Mouse (Mus musculus): ENCODE data around the gene Hist1h2bg. TPM values are rescaled to one million over a fixed set of nuclear protein-coding genes. Genes with fewer than 3 reads are reported as not detected.
"Not testable (repeated sequence)": the region's sequence is repeated elsewhere in the genome, so short reads cannot be mapped to it uniquely, and the experiment has no call there.

The Hist1h2bg gene
- polyA plus RNA-seq, 1 experiment from 2014 or later: 17.0 TPM

DNA sequence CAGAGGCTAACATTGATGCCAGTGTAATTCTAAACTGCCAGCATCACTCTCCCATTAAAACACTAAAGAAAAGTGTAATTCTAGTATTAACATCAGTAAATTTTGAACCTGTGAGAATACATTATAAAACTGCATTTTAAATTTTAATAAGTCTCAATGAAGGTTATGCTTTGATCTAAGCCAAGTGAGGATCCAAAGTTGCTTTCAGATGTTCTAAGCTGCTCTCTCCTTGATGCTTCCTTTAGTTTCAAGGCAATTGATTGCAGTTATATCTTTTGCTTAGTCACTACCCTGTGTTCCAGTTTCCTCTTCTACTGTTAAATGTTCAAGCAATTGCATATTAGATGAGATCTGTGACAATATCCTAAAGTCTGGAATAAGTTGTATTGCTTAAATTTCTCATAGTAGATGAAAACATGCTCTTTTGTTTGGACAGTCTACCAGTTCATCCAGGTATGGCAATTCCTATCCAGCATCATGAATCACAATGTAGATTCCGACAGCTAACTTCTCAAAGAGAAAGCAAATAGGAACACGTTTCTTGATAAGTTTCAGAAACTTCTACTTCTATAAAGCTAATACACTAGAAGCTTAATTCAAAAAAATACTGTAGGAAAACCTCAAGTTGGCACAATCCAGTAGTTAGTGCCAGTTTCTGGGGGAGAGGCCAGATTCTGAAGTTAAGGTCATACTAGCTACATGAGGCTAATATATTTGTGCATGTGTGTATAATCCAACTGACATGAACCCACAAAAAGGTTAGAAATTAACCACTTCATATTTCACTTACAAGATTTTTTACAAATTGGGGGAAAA lies 1.2 kb downstream of the Hist1h2bg start:
- WGBS: 19% methylated on average over 2 of the region's 2 CpGs

DNA sequence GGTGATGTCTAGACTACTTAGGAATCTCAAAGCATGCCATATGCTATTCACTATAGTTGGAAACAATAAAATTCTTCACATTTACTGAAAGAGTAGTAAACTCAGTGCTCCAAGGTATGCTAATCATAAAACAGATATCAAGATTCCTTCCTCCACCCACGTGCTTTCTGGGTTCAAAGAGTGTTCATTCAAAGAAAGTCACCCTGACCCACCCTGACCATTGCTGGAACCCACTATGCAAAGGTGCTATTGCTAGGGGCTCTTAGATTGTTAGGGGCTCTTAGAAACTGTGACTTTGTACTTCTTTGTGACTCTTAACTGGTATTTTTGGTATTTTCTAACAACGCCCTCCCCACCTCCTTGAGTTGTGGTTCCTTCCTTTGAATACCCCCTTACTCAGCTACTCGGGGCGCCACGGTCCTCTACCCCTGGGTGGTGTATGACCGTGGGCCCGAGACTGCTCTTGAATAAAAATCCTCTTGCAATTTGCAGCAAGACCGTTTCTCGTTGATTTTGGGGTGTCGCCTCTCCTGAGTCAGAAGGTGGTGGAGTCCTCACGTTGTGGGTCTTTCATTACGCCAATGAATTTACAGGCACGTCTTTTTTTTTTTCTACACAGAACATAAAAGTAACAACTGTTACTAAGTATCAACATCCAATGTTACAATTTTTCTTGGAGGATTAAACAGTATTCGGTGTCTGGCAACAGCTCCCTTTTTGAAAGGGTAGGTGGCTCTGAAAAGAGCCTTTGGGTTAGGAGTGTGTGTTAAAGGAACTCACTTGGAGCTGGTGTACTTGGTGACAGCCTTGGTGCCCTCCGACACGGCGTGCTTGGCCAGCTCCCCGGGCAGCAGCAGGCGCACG lies 2.1 kb downstream of the Hist1h2bg start:
- 7% methylated on average over 20 of the region's 20 CpGs for WGBS
- H3K4me1 ChIP-seq; H3K27me3 ChIP-seq (replicated peaks); ATAC-seq (ENCODE audit: insufficient read depth, low FRiP score, low read depth); H3K9me3 ChIP-seq; H3K36me3 ChIP-seq: not testable (repeated sequence)
- peak overlapping the region; percentile 37; the same call in 1 of the 2 replicates for H3K9ac ChIP-seq
- H3K27ac ChIP-seq: peak overlapping the region; percentile 94
- peak overlapping the region; percentile 47 for H3K4me3 ChIP-seq (replicated peaks)
- peak overlapping the region; percentile 61 for H3K4me2 ChIP-seq

More for the DNA sequence above, 1.2 kb downstream of the Hist1h2bg start:
- Histone ChIP-seq H3K27me3 (replicated peaks) (no peaks in the 10 kb centered on the region), H3K4me2 (peak overlapping the region; percentile 61), H3K4me1 (peaks cover 7% of the 10 kb centered on the region; the same call in 1 of the 2 replicates), H3K9ac (peak overlapping the region; percentile 41; the same call in 1 of the 2 replicates), H3K9me3 (no peaks in the 10 kb centered on the region), H3K27ac (peak overlapping the region; percentile 94), H3K4me3 (replicated peaks) (peak overlapping the region; percentile 47), H3K36me3 (no peaks in the 10 kb centered on the region)
- ATAC-seq (ENCODE audit: insufficient read depth, low FRiP score, low read depth): no peak

DNA sequence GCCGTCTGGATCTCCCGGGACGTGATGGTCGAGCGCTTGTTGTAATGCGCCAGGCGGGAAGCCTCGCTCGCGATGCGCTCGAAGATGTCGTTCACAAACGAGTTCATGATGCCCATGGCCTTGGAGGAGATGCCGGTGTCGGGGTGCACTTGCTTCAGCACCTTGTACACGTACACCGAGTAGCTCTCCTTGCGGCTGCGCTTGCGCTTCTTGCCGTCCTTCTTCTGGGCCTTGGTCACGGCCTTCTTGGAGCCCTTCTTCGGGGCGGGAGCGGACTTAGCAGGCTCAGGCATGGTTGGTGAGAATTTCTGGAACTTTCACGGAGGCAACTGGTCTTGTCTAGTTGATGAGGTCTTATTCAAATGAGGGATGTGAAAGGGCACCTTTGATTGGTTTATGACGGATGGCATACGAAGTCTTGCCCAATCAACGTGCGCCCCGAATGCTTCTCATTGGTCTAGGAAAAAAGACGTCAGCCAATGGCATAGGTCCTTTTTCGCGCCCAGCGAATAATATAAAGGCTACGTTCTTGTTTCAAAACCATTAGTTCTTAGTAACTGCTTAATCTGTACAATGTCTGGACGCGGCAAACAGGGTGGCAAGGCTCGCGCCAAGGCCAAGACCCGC lies 2.8 kb downstream of the Hist1h2bg start, which contains the start of the genes Hist1h2bf and Hist1h2ad:
Gene Hist1h2bf, minus strand, starts transcription at position 299 of the 627 bp plus-strand sequence.
Gene Hist1h2ad, plus strand, starts transcription at position 484 of the 627 bp plus-strand sequence.
- H3K9me3 ChIP-seq; H3K4me1 ChIP-seq; H3K36me3 ChIP-seq; H3K27me3 ChIP-seq (replicated peaks): not testable (repeated sequence)
- Histone ChIP-seq H3K9ac (peak within 1 kb of the TSS; percentile 37; the same call in 1 of the 2 replicates), H3K27ac (peak within 1 kb of the TSS; percentile 94), H3K4me3 (replicated peaks) (peak within 1 kb of the TSS; percentile 47), H3K4me2 (peak within 1 kb of the TSS; percentile 71)
- under 1% methylated on average over 42 of the region's 42 CpGs for WGBS
- ATAC-seq (ENCODE audit: insufficient read depth, low FRiP score, low read depth): peak; percentile 87

DNA sequence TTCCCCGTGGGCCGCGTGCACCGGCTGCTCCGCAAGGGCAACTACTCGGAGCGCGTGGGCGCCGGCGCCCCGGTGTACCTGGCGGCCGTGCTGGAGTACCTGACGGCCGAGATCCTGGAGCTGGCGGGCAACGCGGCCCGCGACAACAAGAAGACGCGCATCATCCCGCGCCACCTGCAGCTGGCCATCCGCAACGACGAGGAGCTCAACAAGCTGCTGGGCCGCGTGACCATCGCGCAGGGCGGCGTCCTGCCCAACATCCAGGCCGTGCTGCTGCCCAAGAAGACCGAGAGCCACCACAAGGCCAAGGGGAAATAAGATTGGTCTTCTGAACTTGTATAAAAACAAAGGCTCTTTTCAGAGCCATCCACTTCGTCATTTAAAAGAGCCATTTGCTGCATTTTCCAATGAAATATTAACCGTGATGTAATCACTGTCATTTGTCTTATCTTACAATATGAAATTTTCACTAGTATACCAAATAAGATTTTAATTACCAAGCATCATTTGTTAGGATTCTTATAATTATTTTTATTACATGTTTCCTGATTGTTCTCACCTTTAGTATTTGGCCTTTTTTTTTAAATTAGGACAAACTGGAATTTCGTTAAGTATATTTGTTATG lies 3.5 kb downstream of the Hist1h2bg start:
- Histone ChIP-seq H3K4me2 (peak overlapping the region; percentile 71), H3K4me3 (replicated peaks) (peak overlapping the region; percentile 36), H3K27ac (peak overlapping the region; percentile 94)
- not testable (repeated sequence) for H3K27me3 ChIP-seq (replicated peaks); H3K9ac ChIP-seq; H3K4me1 ChIP-seq; H3K9me3 ChIP-seq; ATAC-seq (ENCODE audit: insufficient read depth, low FRiP score, low read depth); H3K36me3 ChIP-seq
- WGBS: under 1% methylated on average over 12 of the region's 39 CpGs

DNA sequence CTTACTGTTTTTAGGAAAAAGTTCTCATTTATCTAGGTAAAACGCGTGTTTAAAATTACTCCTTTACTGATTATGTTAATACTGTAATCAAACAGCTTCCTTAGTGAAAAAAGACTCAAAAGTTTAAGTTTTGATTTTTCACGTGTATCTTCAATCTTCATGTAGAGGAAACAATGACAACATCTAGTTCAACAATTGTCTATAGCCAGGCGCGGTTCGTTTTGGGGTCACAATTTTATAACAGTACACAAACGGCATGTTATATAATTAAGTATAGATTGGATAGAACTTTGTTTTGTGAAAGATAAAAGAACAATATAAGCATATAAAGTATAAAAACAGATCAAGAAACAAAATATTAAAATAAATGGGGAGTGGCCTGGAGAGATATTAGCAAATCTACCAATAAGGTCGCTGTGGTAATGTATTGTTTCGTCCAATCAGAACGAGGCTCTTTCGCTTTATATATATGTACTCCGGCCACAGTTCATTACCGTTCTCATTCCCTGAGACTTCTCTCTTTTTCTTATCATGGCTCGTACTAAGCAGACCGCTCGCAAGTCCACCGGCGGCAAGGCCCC lies 4.2 kb downstream of the Hist1h2bg start, which contains the start of gene Hist1h3d:
Gene Hist1h3d, plus strand, starts transcription at position 493 of the 581 bp plus-strand sequence.
- Histone ChIP-seq H3K9me3 (no peaks in the 10 kb centered on the region), H3K27me3 (replicated peaks) (no peaks in the 10 kb centered on the region), H3K27ac (peak within 1 kb of the TSS; percentile 94), H3K9ac (peak within 1 kb of the TSS; percentile 46), H3K36me3 (no peaks in the 10 kb centered on the region), H3K4me1 (0 out of 2 replicates have a peak, but pooled peaks cover 7% of the 10 kb centered on the region), H3K4me3 (replicated peaks) (peak within 1 kb of the TSS; percentile 44), H3K4me2 (peak within 1 kb of the TSS; percentile 71)
- under 1% methylated on average over 17 of the region's 18 CpGs for WGBS
- ATAC-seq (ENCODE audit: insufficient read depth, low FRiP score, low read depth): peak; percentile 62

DNA sequence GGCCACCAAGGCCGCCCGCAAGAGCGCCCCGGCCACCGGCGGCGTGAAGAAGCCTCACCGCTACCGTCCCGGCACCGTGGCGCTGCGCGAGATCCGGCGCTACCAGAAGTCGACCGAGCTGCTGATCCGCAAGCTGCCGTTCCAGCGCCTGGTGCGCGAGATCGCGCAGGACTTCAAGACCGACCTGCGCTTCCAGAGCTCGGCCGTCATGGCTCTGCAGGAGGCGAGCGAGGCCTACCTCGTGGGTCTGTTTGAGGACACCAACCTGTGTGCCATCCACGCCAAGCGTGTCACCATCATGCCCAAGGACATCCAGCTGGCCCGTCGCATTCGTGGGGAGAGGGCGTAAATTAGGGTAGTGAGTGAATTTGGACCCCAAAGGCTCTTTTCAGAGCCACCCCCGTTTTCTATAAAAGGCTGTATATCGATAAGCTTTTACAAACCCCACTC lies 4.7 kb downstream of the Hist1h2bg start:
- under 1% methylated on average over 12 of the region's 40 CpGs for WGBS
- H3K36me3 ChIP-seq: not testable (repeated sequence)
- H3K4me2 ChIP-seq: peak overlapping the region; percentile 71

DNA sequence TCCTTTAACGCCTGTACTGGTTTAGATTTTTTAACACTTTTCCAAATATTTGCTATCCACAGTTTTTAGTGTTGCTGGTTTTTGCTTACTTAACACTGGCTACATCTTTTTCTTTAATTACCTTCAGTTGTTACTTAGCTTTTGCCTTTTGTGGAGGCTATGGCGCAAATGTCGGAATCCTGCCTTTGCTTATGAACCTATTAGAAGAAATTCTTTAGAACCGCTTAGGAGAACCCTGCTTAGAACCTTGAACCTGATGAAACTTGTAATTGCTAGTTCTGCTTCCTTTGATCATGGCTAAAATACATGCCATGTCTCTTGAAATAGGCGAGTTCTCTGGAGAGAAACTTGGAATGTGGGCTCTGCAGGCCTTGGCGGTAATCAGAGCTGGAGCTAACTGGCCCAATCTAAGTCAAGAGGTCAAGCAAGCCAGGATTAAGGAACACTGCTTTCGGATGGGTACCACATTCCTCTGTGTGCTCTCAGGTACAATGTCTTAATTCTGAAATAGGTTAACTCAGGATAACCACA lies 5.2 kb downstream of the Hist1h2bg start:
- peak overlapping the region; percentile 71 for H3K4me2 ChIP-seq
- WGBS: 6% methylated on average over 7 of the region's 7 CpGs
- H3K4me1 ChIP-seq: 0 out of 2 replicates have a peak, but pooled peaks cover 7% of the 10 kb centered on the region
- H3K9ac ChIP-seq: peak overlapping the region; percentile 46
- no peaks in the 10 kb centered on the region for H3K9me3 ChIP-seq
- ATAC-seq (ENCODE audit: insufficient read depth, low FRiP score, low read depth): no peak
- H3K27me3 ChIP-seq (replicated peaks): no peaks in the 10 kb centered on the region
- H3K4me3 ChIP-seq (replicated peaks): peak overlapping the region; percentile 44
- H3K36me3 ChIP-seq: no peaks in the 10 kb centered on the region
- H3K27ac ChIP-seq: peak overlapping the region; percentile 86

More for the DNA sequence above, 4.7 kb downstream of the Hist1h2bg start:
- Histone ChIP-seq H3K4me3 (replicated peaks) (peak overlapping the region; percentile 44), H3K9ac (peak overlapping the region; percentile 46), H3K27ac (peak overlapping the region; percentile 86)
- ATAC-seq (ENCODE audit: insufficient read depth, low FRiP score, low read depth); H3K27me3 ChIP-seq (replicated peaks); H3K9me3 ChIP-seq; H3K4me1 ChIP-seq: not testable (repeated sequence)

DNA sequence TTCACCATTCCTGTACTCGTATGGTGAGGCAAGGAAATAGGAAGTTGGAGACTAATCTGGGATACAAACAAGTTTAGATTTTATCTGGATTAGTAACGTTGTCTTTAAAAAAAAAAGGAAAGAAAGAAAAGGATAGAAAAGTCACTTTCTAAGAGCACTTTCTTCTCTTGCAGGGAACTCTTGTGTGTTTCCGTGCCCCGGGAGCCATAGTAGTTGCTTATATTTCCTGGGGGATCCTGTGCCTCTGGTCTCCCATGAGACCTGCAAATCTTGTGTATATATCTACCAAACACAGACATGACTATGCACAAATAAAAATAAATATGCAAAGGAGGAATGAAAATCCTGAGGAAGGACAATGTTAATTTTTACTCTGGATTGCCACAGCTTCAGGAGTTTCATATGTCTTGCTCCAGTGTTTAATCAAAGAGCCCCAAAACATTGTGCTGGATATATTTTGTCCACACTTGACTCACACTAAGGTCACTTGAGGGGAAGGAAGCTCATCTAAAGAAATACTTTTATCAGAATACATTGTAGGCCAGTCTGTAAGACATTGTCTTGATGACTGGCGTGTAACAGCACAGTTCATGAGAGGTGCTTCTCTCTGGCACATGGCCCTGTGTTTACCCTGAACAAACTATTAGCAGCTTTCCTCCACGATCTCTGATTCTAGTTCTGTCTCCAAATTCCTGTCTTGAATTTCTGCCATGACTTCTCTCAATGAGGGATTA lies 5.9 kb downstream of the Hist1h2bg start:
- H3K4me1 ChIP-seq: peaks cover 10% of the 10 kb centered on the region; the same call in 1 of the 2 replicates
- H3K9ac ChIP-seq: no peak overlapping the region; the same call in 1 of the 2 replicates
- H3K4me2 ChIP-seq: peak overlapping the region; percentile 71
- no peak for ATAC-seq (ENCODE audit: insufficient read depth, low FRiP score, low read depth)
- H3K4me3 ChIP-seq (replicated peaks): peak overlapping the region; percentile 44
- H3K9me3 ChIP-seq: no peaks in the 10 kb centered on the region
- no peaks in the 10 kb centered on the region for H3K27me3 ChIP-seq (replicated peaks)
- peak overlapping the region; percentile 86 for H3K27ac ChIP-seq
- 27% methylated on average over 6 of the region's 6 CpGs for WGBS
- H3K36me3 ChIP-seq: no peaks in the 10 kb centered on the region

DNA sequence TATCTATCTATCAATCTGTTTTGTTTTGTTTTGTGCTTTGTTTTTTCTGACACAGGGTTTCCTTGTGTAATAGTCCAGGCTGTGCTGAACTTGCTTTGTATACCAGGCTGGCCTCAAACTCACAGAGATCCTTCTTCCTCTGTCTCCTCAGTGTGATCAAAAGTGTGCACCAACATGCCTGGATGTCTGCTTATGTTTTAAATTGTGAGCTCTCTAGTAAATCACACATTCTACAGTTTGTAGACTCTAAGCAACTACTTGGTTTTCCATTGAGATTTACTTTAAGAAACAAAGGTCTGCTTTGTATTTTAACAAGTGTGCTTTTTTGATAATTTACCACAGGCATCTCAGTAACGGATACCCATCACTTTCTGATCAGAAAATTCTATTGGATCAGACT lies 6.6 kb downstream of the Hist1h2bg start:
- no peak for ATAC-seq (ENCODE audit: insufficient read depth, low FRiP score, low read depth)
- H3K9me3 ChIP-seq: no peaks in the 10 kb centered on the region
- H3K4me1 ChIP-seq: peaks cover 14% of the 10 kb centered on the region; the same call in 1 of the 2 replicates
- no peaks in the 10 kb centered on the region for H3K27me3 ChIP-seq (replicated peaks)
- no peak overlapping the region for H3K4me3 ChIP-seq (replicated peaks)
- no peak overlapping the region for H3K27ac ChIP-seq
- WGBS: 96% methylated on average over 1 of the region's 1 CpGs
- H3K36me3 ChIP-seq: no peaks in the 10 kb centered on the region
- no peak overlapping the region for H3K4me2 ChIP-seq
- H3K9ac ChIP-seq: no peak overlapping the region
